Mouse (Mus musculus) urinary bladder, postnatal 36 days (tissue): ENCODE measurements at regions not wholly inside any gene's neighbourhood (a gene's known extent, or its start where the extent isn't known, plus 50 kb on each side); places are given as distances from the start of the nearest gene placed in this dataset.

Source experiments
- DNase-seq, 2 experiments: peaks; one replicate each; pipeline ENCODE4 v3.0.0; 2022; ENCODE audit warnings: low spot score in 2 of 2, mixed read lengths in 1 of 2

GRCm38 (mm10) chr2:137262911-137263310 is 146.5 kb upstream of the Jag1 start:
- DNase-seq, result peak; percentile 6 to 20

GRCm38 (mm10) chr2:137257847-137258515 is 141.5 kb upstream of the Jag1 start:
- DNase-seq, result no peak

DNA sequence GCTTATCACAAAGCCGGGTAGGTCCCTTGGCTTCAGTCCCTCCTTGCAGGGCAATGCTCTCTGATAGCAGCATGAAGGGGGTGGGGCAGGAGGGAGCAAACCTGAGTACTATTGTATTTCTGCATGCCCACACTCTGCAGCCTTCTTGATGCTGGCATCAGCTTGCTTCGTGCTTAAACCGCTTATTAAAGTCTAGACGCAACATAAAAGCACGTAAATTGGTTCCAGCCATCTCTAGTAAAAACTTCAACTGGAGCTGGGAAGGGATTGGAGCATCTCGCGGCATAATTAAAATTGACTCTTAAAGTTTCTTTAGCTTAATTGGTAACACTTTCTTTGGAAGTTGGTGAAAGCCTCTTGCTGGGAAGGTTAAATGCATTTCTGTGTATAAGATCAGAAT is 131.5 kb upstream of the Jag1 start:
- DNase-seq, result no peak

DNA sequence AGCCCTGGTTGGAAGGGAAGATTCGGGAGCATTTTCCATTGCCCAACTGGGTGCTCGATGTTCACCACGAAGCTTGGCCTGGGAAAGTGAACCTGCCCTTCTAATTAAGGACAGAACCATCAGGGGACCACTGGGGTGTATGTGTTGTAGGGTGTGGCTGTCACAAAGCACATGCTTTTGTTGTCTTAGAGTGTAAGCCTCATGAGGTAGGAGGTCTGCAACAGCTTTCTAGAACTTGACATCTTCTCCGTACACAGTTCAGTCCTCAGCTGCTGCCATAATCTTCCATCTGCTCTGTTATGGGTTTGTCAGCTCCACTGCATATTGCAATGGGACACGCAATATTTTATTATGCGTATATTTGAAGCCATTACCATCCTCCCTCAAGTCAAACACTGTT is 127.9 kb upstream of the Jag1 start:
- DNase-seq, result no peak

DNA sequence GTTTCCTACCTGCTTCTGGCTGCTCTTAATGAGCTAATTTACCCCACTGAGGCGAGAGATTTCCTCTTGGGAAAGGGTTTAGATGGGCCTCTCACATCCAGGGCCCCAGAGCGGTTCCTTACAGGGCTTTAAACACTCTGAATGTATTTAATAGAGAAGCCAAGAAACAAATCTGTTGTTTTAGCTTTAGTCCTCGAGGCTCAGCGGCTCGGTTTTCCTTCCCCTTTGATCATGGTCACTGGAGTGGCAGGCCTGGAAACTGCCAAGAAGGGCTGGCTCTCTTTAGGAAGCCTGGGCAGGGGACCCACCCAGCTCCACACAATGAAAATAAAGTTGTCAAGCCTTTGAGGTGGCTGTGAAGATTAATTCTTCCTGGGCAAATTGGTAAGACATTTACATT is 127.5 kb upstream of the Jag1 start:
- no peak for DNase-seq

DNA sequence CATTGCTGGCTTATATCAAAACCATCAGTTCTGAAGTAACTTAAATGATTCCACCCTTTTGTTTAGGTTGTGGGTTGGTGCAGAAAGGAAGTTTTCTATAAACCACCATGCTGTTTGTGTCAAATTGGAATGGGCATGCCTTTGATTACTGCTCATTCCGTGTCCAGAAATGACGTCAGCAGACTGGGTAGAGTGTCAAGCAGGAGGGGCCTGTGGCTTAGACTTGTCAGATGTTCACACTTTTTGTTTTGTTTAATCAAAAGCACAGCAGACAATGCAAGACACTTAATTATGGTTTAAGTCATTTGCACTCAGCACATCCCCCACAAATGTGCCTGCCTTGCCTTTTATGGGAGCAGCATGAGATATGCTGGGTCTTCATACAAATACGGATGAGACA is 120.5 kb upstream of the Jag1 start:
- DNase-seq, result no peak

DNA sequence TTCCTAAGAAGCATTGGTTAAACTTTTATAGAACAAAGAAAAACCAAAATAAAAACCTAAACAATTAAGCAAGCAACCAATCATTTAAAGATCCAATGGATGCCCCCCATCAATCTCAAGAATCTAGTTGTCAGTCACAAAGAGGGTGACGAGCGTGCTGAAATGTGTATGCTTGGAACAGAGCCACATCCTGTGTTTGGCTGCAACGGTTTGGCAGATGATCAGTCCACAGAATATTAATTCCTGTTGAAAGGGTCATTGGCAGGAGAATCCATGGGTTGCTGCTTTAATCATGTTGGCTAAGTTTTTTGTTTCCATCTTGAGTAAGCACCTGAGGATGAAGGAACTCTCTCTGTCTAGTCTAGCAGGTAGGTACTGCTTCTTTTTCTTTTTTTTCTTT is 117.5 kb upstream of the Jag1 start:
- DNase-seq, result no peak

DNA sequence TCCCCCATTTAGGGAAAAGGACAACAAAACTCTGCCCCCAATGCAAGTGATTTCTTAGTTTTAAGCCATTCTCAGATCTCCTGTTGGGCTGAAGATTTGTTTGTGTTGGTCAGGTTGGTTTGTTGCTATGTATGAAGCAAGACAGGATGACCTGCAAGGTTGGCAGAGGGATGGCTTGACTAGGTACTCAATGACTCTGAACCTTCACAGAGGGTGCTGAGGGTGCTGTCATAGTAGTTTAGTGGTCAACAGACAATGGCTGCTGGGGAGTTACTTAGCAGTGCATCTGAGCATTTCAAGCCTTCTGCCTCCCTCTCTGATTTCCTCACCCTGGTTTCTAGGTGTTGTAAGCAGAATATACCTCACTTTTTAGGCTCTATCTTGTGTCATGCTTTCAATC is 114.7 kb upstream of the Jag1 start:
- DNase-seq, result no peak

DNA sequence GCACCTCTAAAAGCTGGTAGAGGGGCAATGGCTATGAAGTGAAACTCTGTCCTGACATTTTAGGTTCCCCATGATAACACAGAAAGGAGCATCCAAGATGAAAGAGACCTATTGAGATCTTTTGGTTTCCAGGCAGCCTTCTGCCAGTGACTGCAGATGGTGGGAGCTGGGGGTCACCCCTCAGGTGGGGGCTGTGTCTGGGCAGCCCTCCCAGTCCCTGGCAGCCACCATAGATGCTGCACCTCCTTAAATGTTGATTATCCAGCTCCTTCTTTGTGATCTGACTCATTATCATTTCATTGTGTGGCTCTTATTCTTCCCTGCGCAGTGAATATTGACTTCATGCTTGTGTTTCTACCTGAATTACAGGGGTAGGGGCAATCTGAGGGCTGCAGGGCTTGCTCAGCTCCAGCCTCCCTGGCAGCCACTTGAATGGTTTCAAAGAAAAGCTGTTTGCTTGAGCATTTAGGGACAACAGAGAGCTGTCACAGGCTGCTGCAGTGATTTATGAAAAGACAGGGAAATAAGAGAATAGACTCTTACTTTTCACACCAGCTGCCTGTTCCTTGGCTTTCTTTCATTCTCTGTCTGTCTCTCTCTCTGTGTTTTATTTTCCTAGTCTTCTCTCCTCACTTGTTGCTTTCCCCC is 113.1 kb upstream of the Jag1 start:
- DNase-seq, result no peak

GRCm38 (mm10) chr2:137227495-137227894 is 111.1 kb upstream of the Jag1 start:
- DNase-seq, result no peak

- peak; percentile 42 to 56 for DNase-seq
Observed at GRCm38 (mm10) chr2:137224702-137225552, 108.5 kb upstream of the Jag1 start.

GRCm38 (mm10) chr2:137215697-137216096 is 99.3 kb upstream of the Jag1 start:
- DNase-seq, result no peak

- DNase-seq, result no peak
Observed at GRCm38 (mm10) chr2:137207846-137208245, 91.4 kb upstream of the Jag1 start.

GRCm38 (mm10) chr2:137204274-137204850 is 87.9 kb upstream of the Jag1 start:
- no peak for DNase-seq

GRCm38 (mm10) chr2:137200101-137200500 is 83.7 kb upstream of the Jag1 start:
- no peak for DNase-seq

DNA sequence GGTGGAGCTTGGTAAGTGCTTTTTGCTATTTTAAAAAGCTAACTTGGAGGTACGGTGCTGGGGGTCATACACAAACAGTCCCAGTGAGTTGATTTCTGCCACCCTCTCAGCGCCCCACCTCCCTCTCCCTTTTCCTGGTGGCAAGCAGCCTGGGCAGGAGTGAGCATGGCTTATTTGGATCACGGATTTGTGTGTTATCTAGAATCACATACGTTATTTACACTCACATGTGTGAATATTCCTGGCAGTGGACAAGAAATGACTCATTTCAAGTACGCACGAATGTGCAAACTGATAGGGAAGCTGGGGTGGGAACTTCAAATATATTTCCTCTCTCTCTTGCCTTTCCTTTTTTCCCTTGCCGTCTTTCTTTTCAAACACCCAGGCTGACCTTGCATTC is 75.7 kb upstream of the Jag1 start:
- peak in 1 of 2 experiments; percentile 0 for DNase-seq

DNA sequence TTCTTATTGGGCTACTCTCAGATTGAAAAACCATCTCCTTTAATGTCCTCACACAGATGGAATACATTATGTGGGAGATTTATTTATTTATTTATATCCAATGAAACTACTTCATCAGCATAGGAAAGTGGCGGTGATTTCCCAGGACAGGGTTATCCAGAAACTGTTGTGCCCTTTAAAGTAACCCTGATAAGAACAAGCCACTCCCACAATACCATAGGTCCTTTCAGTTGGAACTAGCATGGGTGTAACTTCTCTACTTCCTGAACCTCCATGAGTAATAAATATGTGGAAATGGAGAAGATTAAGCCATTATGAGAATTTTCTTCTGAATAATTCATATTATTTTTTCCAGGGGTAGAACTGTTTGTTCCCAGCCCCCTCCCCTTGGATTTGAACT is 52.7 kb upstream of the Jag1 start:
- DNase-seq, result no peak

GRCm38 (mm10) chr2:137168626-137169025 is 52.2 kb upstream of the Jag1 start:
- no peak for DNase-seq
